In the genomic region with DNA sequence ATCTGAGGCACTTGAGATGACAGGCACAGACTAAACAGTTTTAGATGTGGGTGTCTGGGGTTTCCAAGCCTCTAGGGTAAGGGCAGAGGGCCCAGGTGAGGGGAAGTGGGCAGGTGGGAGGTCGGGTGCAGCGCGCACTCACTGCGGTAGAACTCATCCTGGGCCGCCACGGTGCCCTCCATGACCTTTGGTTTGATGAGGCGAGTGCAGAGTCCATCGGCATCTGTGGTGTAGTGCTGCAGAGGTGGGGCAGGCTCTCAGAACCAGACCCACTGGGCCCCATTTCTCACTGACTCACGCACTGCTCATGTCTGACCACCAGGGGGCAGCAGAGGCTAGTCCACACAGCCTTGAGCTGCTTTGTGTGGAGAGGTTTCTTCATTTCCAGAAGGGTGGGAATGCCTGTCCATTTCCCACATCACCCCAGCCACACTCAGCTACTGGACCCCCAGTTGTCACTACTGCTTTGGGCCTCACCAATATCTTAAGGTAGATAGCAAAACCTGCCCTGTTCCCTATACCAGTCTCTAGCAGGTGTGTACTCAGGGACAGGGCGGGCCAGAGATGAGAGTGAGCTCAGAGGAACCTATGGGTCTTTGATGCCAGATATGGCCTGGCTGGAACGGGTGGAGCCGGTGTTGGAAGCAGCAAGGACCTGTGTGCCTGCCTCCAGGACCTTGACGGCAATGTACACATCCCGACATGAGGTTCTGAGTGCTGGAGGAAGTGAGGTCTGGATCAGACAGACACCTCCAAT, we compare ENCODE assay signal across 7 mouse cellular contexts. TPM values are rescaled to one million over a fixed set of nuclear protein-coding genes. Genes with fewer than 3 reads are reported as not detected.
A peak's percentile ranks its signal among the peaks of the same experiment; 100 is the strongest.
DNase-seq lines count a peak whose midpoint lies in the region; ATAC-seq and TF ChIP-seq lines count a peak whose summit lies in the region.

No protein-coding gene starts in this region.

- intact Hi-C loops in gastrocnemius, postnatal 36 days (cut with DNase I) = loop anchor here (1.0 kb wide), 1 partner anchor 26 kb away; no protein-coding TSS in a partner anchor

- H3K9me3 ChIP-seq in intestine, embryonic 16.5 days (ENCODE audit: control insufficient read depth, low read length) = no peaks in the 10 kb centered on the region
- no peaks in the 10 kb centered on the region for H3K9me3 ChIP-seq in limb, embryonic 12.5 days
- H3K9me3 ChIP-seq in midbrain, embryonic 13.5 days = no peaks in the 10 kb centered on the region

- peak; percentile 90 for DNase-seq in adrenal gland, postnatal 10 days
- DNase-seq in embryo, embryonic 10.5 days (ENCODE audit: low spot score) = peak; percentile 83
- peak; percentile 69 to 74 for DNase-seq in gastrocnemius, postnatal 36 days
- DNase-seq in spleen, adult 2 months (ENCODE audit: low read depth in 1 of 2, low spot score in 2 of 2) = peak; percentile 56 to 74

- no peak for TF ChIP-seq POLR2A in spleen, adult 2 months (IDR thresholded peaks at IDR 0.05; ENCODE audit: low read depth, low read length)

- no peak overlapping the region for H3K27ac ChIP-seq in intestine, embryonic 16.5 days (ENCODE audit: low read length)
- H3K27ac ChIP-seq in limb, embryonic 12.5 days = 0 out of 2 replicates have a peak overlapping the region, but pooled peaks have one; percentile 29
- peak overlapping the region; percentile 60; the same call in 1 of the 2 replicates for H3K27ac ChIP-seq in midbrain, embryonic 13.5 days
- H3K27ac ChIP-seq in spleen, adult 2 months (ENCODE audit: insufficient read depth, low read length) = no peak overlapping the region; the same call in 1 of the 2 replicates

- H3K4me1 ChIP-seq in intestine, embryonic 16.5 days (ENCODE audit: control insufficient read depth, insufficient read depth, low read length) = peaks cover 29% of the 10 kb centered on the region
- H3K4me1 ChIP-seq in limb, embryonic 12.5 days (replicated peaks) = peaks cover 7% of the 10 kb centered on the region
- peaks cover 14% of the 10 kb centered on the region for H3K4me1 ChIP-seq in midbrain, embryonic 13.5 days (replicated peaks)
- peaks cover 22% of the 10 kb centered on the region; the same call in 1 of the 2 replicates for H3K4me1 ChIP-seq in spleen, adult 2 months (ENCODE audit: control insufficient read depth, insufficient read depth, insufficient read length)

- no peak overlapping the region for H3K4me2 ChIP-seq in intestine, embryonic 16.5 days (ENCODE audit: low read depth, low read length)
- no peak overlapping the region for H3K4me2 ChIP-seq in limb, embryonic 12.5 days
- no peak overlapping the region for H3K4me2 ChIP-seq in midbrain, embryonic 13.5 days (replicated peaks)

- H3K9ac ChIP-seq in intestine, embryonic 16.5 days (ENCODE audit: low read depth, low read length) = no peak overlapping the region
- H3K9ac ChIP-seq in limb, embryonic 12.5 days (replicated peaks) = no peak overlapping the region
- no peak overlapping the region for H3K9ac ChIP-seq in midbrain, embryonic 13.5 days (replicated peaks)

- peaks cover 27% of the 10 kb centered on the region for H3K36me3 ChIP-seq in intestine, embryonic 16.5 days (ENCODE audit: control insufficient read depth, insufficient read depth, low read length)
- H3K36me3 ChIP-seq in limb, embryonic 12.5 days = peaks cover 94% of the 10 kb centered on the region
- peaks cover 83% of the 10 kb centered on the region for H3K36me3 ChIP-seq in midbrain, embryonic 13.5 days
- peaks cover 72% of the 10 kb centered on the region for H3K36me3 ChIP-seq in spleen, adult 2 months (ENCODE audit: control insufficient read depth, insufficient read depth, low read length)

- TF ChIP-seq CTCF in spleen, adult 2 months (IDR thresholded peaks at IDR 0.05; ENCODE audit: extremely low read depth, insufficient read depth, insufficient read length, insufficient replicate concordance) = peak; percentile 93; the same call in 1 of the 2 replicates

- 59% methylated on average over 14 of the region's 14 CpGs for WGBS in intestine, embryonic 16.5 days
- WGBS in limb, embryonic 12.5 days = 72% methylated on average over 14 of the region's 14 CpGs
- WGBS in midbrain, embryonic 13.5 days = 73% methylated on average over 14 of the region's 14 CpGs
- 55% methylated on average over 14 of the region's 14 CpGs for WGBS in spleen, adult 2 months

- H3K27me3 ChIP-seq in intestine, embryonic 16.5 days (replicated peaks; ENCODE audit: control insufficient read depth, insufficient read depth, low read length) = no peaks in the 10 kb centered on the region
- no peaks in the 10 kb centered on the region for H3K27me3 ChIP-seq in limb, embryonic 12.5 days
- no peaks in the 10 kb centered on the region for H3K27me3 ChIP-seq in midbrain, embryonic 13.5 days
- no peaks in the 10 kb centered on the region for H3K27me3 ChIP-seq in spleen, adult 2 months (ENCODE audit: control insufficient read depth, insufficient read depth, low read length)

- no peak overlapping the region for H3K4me3 ChIP-seq in intestine, embryonic 16.5 days (ENCODE audit: low read length)
- no peak overlapping the region for H3K4me3 ChIP-seq in limb, embryonic 12.5 days (replicated peaks)
- no peak overlapping the region for H3K4me3 ChIP-seq in midbrain, embryonic 13.5 days (replicated peaks)
- H3K4me3 ChIP-seq in spleen, adult 2 months (ENCODE audit: extremely low read depth, insufficient read depth, insufficient read length) = no peak overlapping the region

- peak; percentile 52 for ATAC-seq in intestine, embryonic 16.5 days
- ATAC-seq in limb, embryonic 12.5 days (ENCODE audit: insufficient number of reproducible peaks, insufficient read depth, low FRiP score, low TSS enrichment, low read depth) = peak; percentile 48
- peak; percentile 75 for ATAC-seq in midbrain, embryonic 13.5 days

RNA-seq across cellular contexts. Expression of gene Lman1l, which starts 8.7 kb away (rescaled TPM):
- not detected for total RNA-seq in adrenal gland, postnatal 10 days (2021)
- total RNA-seq in gastrocnemius, postnatal 36 days (2021) = not detected
- polyA plus RNA-seq in intestine, embryonic 16.5 days (2015; fragmentation: Nextera tagmentation; extraction: Ambion mirVana) = not detected in 2 replicates
- 0.14 TPM in 1 of 2 replicates, not detected in the other for polyA plus RNA-seq in limb, embryonic 12.5 days (2016; fragmentation: Nextera tagmentation; extraction: Ambion mirVana)
- not detected in 2 replicates for polyA plus RNA-seq in midbrain, embryonic 13.5 days (2015; fragmentation: Nextera tagmentation; extraction: Ambion mirVana)
- 0.09 and 0.16 TPM in 2 replicates for polyA plus RNA-seq in spleen, adult 2 months (2012; rRNA removed)

RNA-seq across cellular contexts. Expression of gene Cplx3, which starts 23.2 kb away (rescaled TPM):
- total RNA-seq in adrenal gland, postnatal 10 days (2021) = not detected
- total RNA-seq in gastrocnemius, postnatal 36 days (2021) = not detected
- polyA plus RNA-seq in intestine, embryonic 16.5 days (2015; fragmentation: Nextera tagmentation; extraction: Ambion mirVana) = not detected in 2 replicates
- not detected in 2 replicates for polyA plus RNA-seq in limb, embryonic 12.5 days (2016; fragmentation: Nextera tagmentation; extraction: Ambion mirVana)
- 2.2 and 3.3 TPM in 2 replicates for polyA plus RNA-seq in midbrain, embryonic 13.5 days (2015; fragmentation: Nextera tagmentation; extraction: Ambion mirVana)
- not detected in 2 replicates for polyA plus RNA-seq in spleen, adult 2 months (2012; rRNA removed)

RNA-seq across cellular contexts. Expression of gene Csk, which starts 24.1 kb away (rescaled TPM):
- total RNA-seq in adrenal gland, postnatal 10 days (2021) = 10 to 100 TPM; 61.5 to 63.7 TPM
- 1 to 10 TPM; 8.5 to 9.5 TPM for total RNA-seq in gastrocnemius, postnatal 36 days (2021)
- 35.9 and 36.6 TPM in 2 replicates for polyA plus RNA-seq in intestine, embryonic 16.5 days (2015; fragmentation: Nextera tagmentation; extraction: Ambion mirVana)
- 33.9 and 36.0 TPM in 2 replicates for polyA plus RNA-seq in limb, embryonic 12.5 days (2016; fragmentation: Nextera tagmentation; extraction: Ambion mirVana)
- polyA plus RNA-seq in midbrain, embryonic 13.5 days (2015; fragmentation: Nextera tagmentation; extraction: Ambion mirVana) = 35.9 and 41.9 TPM in 2 replicates
- 233 and 265 TPM in 2 replicates for polyA plus RNA-seq in spleen, adult 2 months (2012; rRNA removed)

RNA-seq across cellular contexts. Expression of gene Ulk3, which starts 40.0 kb away (rescaled TPM):
- total RNA-seq in adrenal gland, postnatal 10 days (2021) = 10 to 100 TPM in 1 of 2 experiments, 1 to 10 TPM in 1; 9.2 to 17.0 TPM
- total RNA-seq in gastrocnemius, postnatal 36 days (2021) = 1 to 10 TPM; 4.3 to 6.0 TPM
- polyA plus RNA-seq in intestine, embryonic 16.5 days (2015; fragmentation: Nextera tagmentation; extraction: Ambion mirVana) = 18.0 and 19.0 TPM in 2 replicates
- polyA plus RNA-seq in limb, embryonic 12.5 days (2016; fragmentation: Nextera tagmentation; extraction: Ambion mirVana) = 17.5 and 19.4 TPM in 2 replicates
- polyA plus RNA-seq in midbrain, embryonic 13.5 days (2015; fragmentation: Nextera tagmentation; extraction: Ambion mirVana) = 23.5 and 25.1 TPM in 2 replicates
- 44.5 and 47.6 TPM in 2 replicates for polyA plus RNA-seq in spleen, adult 2 months (2012; rRNA removed)

RNA-seq across cellular contexts. Expression of gene Cyp1a2, which starts 54.2 kb away (rescaled TPM):
- 10 to 100 TPM; 14.5 to 36.5 TPM for total RNA-seq in adrenal gland, postnatal 10 days (2021)
- total RNA-seq in gastrocnemius, postnatal 36 days (2021) = not detected
- polyA plus RNA-seq in intestine, embryonic 16.5 days (2015; fragmentation: Nextera tagmentation; extraction: Ambion mirVana) = not detected in 2 replicates
- polyA plus RNA-seq in limb, embryonic 12.5 days (2016; fragmentation: Nextera tagmentation; extraction: Ambion mirVana) = not detected in 2 replicates
- not detected in 2 replicates for polyA plus RNA-seq in midbrain, embryonic 13.5 days (2015; fragmentation: Nextera tagmentation; extraction: Ambion mirVana)
- not detected in 2 replicates for polyA plus RNA-seq in spleen, adult 2 months (2012; rRNA removed)

Comparison
In these comparisons a context has a peak if more than half of its experiments do, and no peak if none do; other contexts are left out.
1. H3K27ac ChIP-seq: peak in limb, embryonic 12.5 days (single experiment) and midbrain, embryonic 13.5 days (single experiment); none in intestine, embryonic 16.5 days (single experiment) and spleen, adult 2 months (single experiment).
2. Peak in every context shown above with its lines, with median percentiles within 50 percentile points of each other: DNase-seq and ATAC-seq.